Mouse (Mus musculus) testis, postnatal 10 days (tissue): ENCODE measurements at regions not wholly inside any gene's neighbourhood (a gene's known extent, or its start where the extent isn't known, plus 50 kb on each side); places are given as distances from the start of the nearest gene placed in this dataset.
"Not testable (repeated sequence)": the region's sequence is repeated elsewhere in the genome, so short reads cannot be mapped to it uniquely, and the experiment has no call there.

Experiments used
- DNase-seq: peaks from one replicate; pipeline ENCODE4 v3.0.0; 2021; ENCODE audit warnings: low spot score

GRCm38 (mm10) chr14:104410730-104411129, 57.1 kb downstream of the Pou4f1 start:
- DNase-seq, result no peak

GRCm38 (mm10) chr14:104410292-104410691, 57.5 kb downstream of the Pou4f1 start:
- no peak for DNase-seq

GRCm38 (mm10) chr14:104406062-104406461, 61.7 kb downstream of the Pou4f1 start:
- no peak for DNase-seq

- no peak for DNase-seq
Observed at GRCm38 (mm10) chr14:104389297-104390071, 78.3 kb downstream of the Pou4f1 start.

GRCm38 (mm10) chr14:104388879-104389278, 78.9 kb downstream of the Pou4f1 start:
- no peak for DNase-seq

- DNase-seq, result no peak
Observed at GRCm38 (mm10) chr14:104380986-104381385, 86.8 kb downstream of the Pou4f1 start.

- no peak for DNase-seq
Observed at GRCm38 (mm10) chr14:104372776-104373175, 95.0 kb downstream of the Pou4f1 start.

GRCm38 (mm10) chr14:104356636-104357035, 111.2 kb downstream of the Pou4f1 start:
- no peak for DNase-seq

- DNase-seq, result not testable (repeated sequence)
Observed at GRCm38 (mm10) chr14:104336783-104337182, 131.0 kb downstream of the Pou4f1 start.

- DNase-seq, result no peak
Observed at GRCm38 (mm10) chr14:104326089-104326488, 141.7 kb downstream of the Pou4f1 start.

GRCm38 (mm10) chr14:104300141-104300540, 167.7 kb downstream of the Pou4f1 start:
- no peak for DNase-seq

GRCm38 (mm10) chr14:104298312-104298711, 169.5 kb downstream of the Pou4f1 start:
- DNase-seq, result no peak

- DNase-seq, result no peak
Observed at GRCm38 (mm10) chr14:104297316-104298311, 170.2 kb downstream of the Pou4f1 start.

GRCm38 (mm10) chr14:104293814-104294213, 174.0 kb downstream of the Pou4f1 start:
- no peak for DNase-seq

GRCm38 (mm10) chr14:104293147-104293546, 174.7 kb downstream of the Pou4f1 start:
- DNase-seq, result no peak

- DNase-seq, result no peak
Observed at GRCm38 (mm10) chr14:104280353-104280752, 187.4 kb downstream of the Pou4f1 start.

GRCm38 (mm10) chr14:104279890-104280289, 187.9 kb downstream of the Pou4f1 start:
- DNase-seq, result no peak

- DNase-seq, result no peak
Observed at GRCm38 (mm10) chr14:104274752-104275151, 193.0 kb downstream of the Pou4f1 start.

GRCm38 (mm10) chr14:104264919-104265764, 202.7 kb downstream of the Pou4f1 start:
- no peak for DNase-seq

- no peak for DNase-seq
Observed at GRCm38 (mm10) chr14:104216965-104217364, 250.8 kb downstream of the Pou4f1 start.

- DNase-seq, result no peak
Observed at GRCm38 (mm10) chr14:104210719-104211118, 257.1 kb downstream of the Pou4f1 start.

GRCm38 (mm10) chr14:104208855-104209254, 258.9 kb downstream of the Pou4f1 start:
- DNase-seq, result no peak
